Mouse (Mus musculus) heart, adult 9 months (tissue): ENCODE data around the gene Atp2c1.
A peak's percentile ranks its signal among the peaks of the same experiment; 100 is the strongest.

Experiments
- DNase-seq, 2 experiments: peaks; one replicate each; pipeline ENCODE4 v3.0.0; 2022; ENCODE audit warnings: low spot score in 2 of 2

Atp2c1 gene

GRCm38 (mm10) chr9:105488363-105488762 lies 38.8 kb downstream of the Atp2c1 start:
- no peak for DNase-seq

GRCm38 (mm10) chr9:105484338-105485084 lies 42.6 kb downstream of the Atp2c1 start:
- peak in 1 of 2 experiments; percentile 25 for DNase-seq

GRCm38 (mm10) chr9:105483880-105484279 lies 43.2 kb downstream of the Atp2c1 start:
- DNase-seq = no peak

- no peak for DNase-seq
These were observed 44.2 kb downstream of the Atp2c1 start for GRCm38 (mm10) chr9:105482715-105483510.

- DNase-seq = no peak
These were observed 45.0 kb downstream of the Atp2c1 start for GRCm38 (mm10) chr9:105482070-105482469.

GRCm38 (mm10) chr9:105476134-105476533 lies 51.0 kb downstream of the Atp2c1 start:
- no peak for DNase-seq

- DNase-seq = no peak
These were observed 52.2 kb downstream of the Atp2c1 start for GRCm38 (mm10) chr9:105474910-105475309.

- no peak for DNase-seq
These were observed 59.3 kb downstream of the Atp2c1 start for GRCm38 (mm10) chr9:105467787-105468186.

- DNase-seq = no peak
These were observed 65.6 kb downstream of the Atp2c1 start for GRCm38 (mm10) chr9:105461496-105461895.

- peak; percentile 3 to 22 for DNase-seq
These were observed 68.1 kb downstream of the Atp2c1 start for GRCm38 (mm10) chr9:105459032-105459431.

GRCm38 (mm10) chr9:105408549-105408948 lies 118.6 kb downstream of the Atp2c1 start:
- DNase-seq = no peak

GRCm38 (mm10) chr9:105395218-105395627 lies 131.9 kb downstream of the Atp2c1 start, which contains the start of the genes Aste1 and Nek11:
Gene Aste1, plus strand, starts transcription at chr9:105395392.
Gene Nek11, minus strand, starts transcription at chr9:105395524.
- peak; percentile 89 to 94 for DNase-seq

GRCm38 (mm10) chr9:105394720-105395119 lies 132.4 kb downstream of the Atp2c1 start:
- DNase-seq = peak in 1 of 2 experiments; percentile 6

- no peak for DNase-seq
These were observed 136.5 kb downstream of the Atp2c1 start for GRCm38 (mm10) chr9:105390616-105391015.

- DNase-seq = peak in 1 of 2 experiments; percentile 39
These were observed 137.8 kb downstream of the Atp2c1 start for GRCm38 (mm10) chr9:105389289-105389688.

- DNase-seq = no peak
These were observed 139.7 kb downstream of the Atp2c1 start for GRCm38 (mm10) chr9:105387403-105387802.

- DNase-seq = no peak
These were observed 147.5 kb downstream of the Atp2c1 start for GRCm38 (mm10) chr9:105379533-105380145.

GRCm38 (mm10) chr9:105377622-105378021 lies 149.5 kb downstream of the Atp2c1 start:
- DNase-seq = no peak

GRCm38 (mm10) chr9:105376954-105377530 lies 150.1 kb downstream of the Atp2c1 start:
- no peak for DNase-seq

- no peak for DNase-seq
These were observed 150.7 kb downstream of the Atp2c1 start for GRCm38 (mm10) chr9:105376411-105376810.

- no peak for DNase-seq
These were observed 152.8 kb downstream of the Atp2c1 start for GRCm38 (mm10) chr9:105374361-105374760.

- no peak for DNase-seq
These were observed 158.5 kb downstream of the Atp2c1 start for GRCm38 (mm10) chr9:105368605-105369004.
